Mouse (Mus musculus): Measurements from ENCODE around the gene Rpusd1.

GRCm38 (mm10) chr17:25765886-25766285 is 38.4 kb downstream of the Rpusd1 start:
- TF ChIP-seq POLR2A (IDR thresholded peaks at IDR 0.05; ENCODE audit: insufficient read depth, low read depth, low read length) (no peak), CTCF (IDR thresholded peaks at IDR 0.05) (no peak)
